In genomic region chr6:143219347-143219746, GRCm38 (mm10) we compare ENCODE assay signal across 8 mouse cellular contexts. TPM values are rescaled to one million over a fixed set of nuclear protein-coding genes. Genes with fewer than 3 reads are reported as not detected.
DNase-seq lines count a peak whose midpoint lies in the region; TF ChIP-seq lines count a peak whose summit lies in the region.

No protein-coding gene starts in this region.

- intact Hi-C loops in heart, postnatal 10 days (cut with DNase I), result loop anchor here (2.0 to 10.0 kb wide), 2 partner anchors 245 to 1745 kb away; no protein-coding TSS in a partner anchor

- peak; percentile 36 to 55 for DNase-seq in adrenal gland, adult 18-20 months (ENCODE audit: low spot score in 2 of 2)
- no peak for DNase-seq in adrenal gland, postnatal 4 days (ENCODE audit: low spot score in 2 of 2)
- peak; percentile 90 for DNase-seq in R1 (ENCODE audit: low read depth, low spot score)
- DNase-seq in embryo, embryonic 10 days (ENCODE audit: low spot score), result peak; percentile 83
- peak; percentile 61 to 78 for DNase-seq in heart, postnatal 10 days
- DNase-seq in layer of hippocampus, adult 2 months (ENCODE audit: low spot score in 2 of 2), result peak; percentile 70 to 84
- DNase-seq in lung, postnatal 25 days (ENCODE audit: low spot score), result peak; percentile 69
- peak; percentile 74 to 85 for DNase-seq in right cerebral cortex, adult 2 months (ENCODE audit: low spot score in 2 of 2)

- peak; percentile 85 for TF ChIP-seq CTCF in layer of hippocampus, adult 2 months (conservative IDR thresholded peaks at IDR 0.05)

- no peak overlapping the region for H3K4me3 ChIP-seq in layer of hippocampus, adult 2 months

- no peak overlapping the region for H3K27ac ChIP-seq in layer of hippocampus, adult 2 months

RNA-seq across cellular contexts. Expression of gene Etnk1, which starts 52.3 kb away (rescaled TPM):
- 100 to 1,000 TPM in 1 of 2 experiments, 10 to 100 TPM in 1; 94.7 to 137 TPM for total RNA-seq in adrenal gland, adult 18-20 months (2021)
- 100 to 1,000 TPM; 102 to 108 TPM for total RNA-seq in adrenal gland, postnatal 4 days (2021)
- 10 to 100 TPM; 28.5 to 29.4 TPM for total RNA-seq in heart, postnatal 10 days (2021)
- total RNA-seq in layer of hippocampus, adult 2 months (2021), result 100 to 1,000 TPM; 173 to 175 TPM

Comparison
In these comparisons a context has a peak if more than half of its experiments do, and no peak if none do; other contexts are left out.
1. DNase-seq: peak in adrenal gland, adult 18-20 months (2 of 2), R1 (single experiment), embryo, embryonic 10 days (single experiment), heart, postnatal 10 days (2 of 2), layer of hippocampus, adult 2 months (2 of 2), lung, postnatal 25 days (single experiment) and right cerebral cortex, adult 2 months (2 of 2); none in adrenal gland, postnatal 4 days (0 of 2).